Mouse (Mus musculus): ENCODE data around the gene Snx29.

DNA sequence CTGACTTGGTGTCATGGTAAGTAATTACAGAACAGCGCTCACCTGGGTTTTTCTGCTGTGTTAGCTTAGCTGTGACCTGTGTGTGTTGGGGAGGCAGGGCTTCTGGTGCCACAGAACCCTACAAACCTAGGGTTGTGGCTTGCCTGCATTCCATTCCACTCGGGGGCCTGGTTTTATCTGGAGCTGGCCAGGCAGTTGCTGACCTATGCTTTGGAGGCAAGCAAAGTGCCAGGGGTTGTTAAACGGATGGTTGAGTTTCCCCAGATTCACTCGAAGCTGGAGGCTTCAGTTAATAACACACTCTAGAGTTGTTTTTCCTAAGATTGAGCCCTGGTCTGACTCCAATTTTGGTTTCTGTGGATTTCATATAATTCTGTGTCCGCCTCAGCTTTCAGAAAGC is 42.9 kb downstream of the Snx29 start:
- TF ChIP-seq CTCF (IDR thresholded peaks at IDR 0.05; ENCODE audit: borderline replicate concordance, control insufficient read depth, extremely low read depth, insufficient read depth, low read length, poor library complexity) = no peak
- TF ChIP-seq POLR2A (IDR thresholded peaks at IDR 0.05; ENCODE audit: control insufficient read depth, extremely low read depth, insufficient read depth, low read length, poor library complexity) = no peak
